ENCODE assay signal across 12 mouse cellular contexts in the genomic region with DNA sequence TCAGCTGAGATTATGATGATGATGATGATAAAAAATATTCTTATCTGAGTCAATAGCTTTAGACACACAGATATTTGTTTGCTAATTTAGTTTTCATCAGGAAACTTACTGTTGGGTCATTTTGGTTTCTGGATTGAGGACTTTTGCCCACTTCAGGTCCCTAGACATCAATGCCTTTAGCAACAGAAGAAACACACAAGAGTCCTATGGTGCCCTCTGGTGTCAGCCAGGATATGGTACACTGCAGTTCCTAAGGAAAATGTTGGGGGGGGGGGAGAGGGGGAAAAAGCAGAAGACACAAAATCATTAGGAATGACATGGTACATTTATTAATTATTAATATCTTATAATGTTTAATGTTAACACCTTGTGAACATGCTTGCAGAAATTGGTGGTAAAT. TPM values are rescaled to one million over a fixed set of nuclear protein-coding genes. Genes with fewer than 3 reads are reported as not detected.
DNase-seq lines count a peak whose midpoint lies in the region; ATAC-seq lines count a peak whose summit lies in the region.
"Had no signal": no experiment of that assay in that cellular context is flagged by ENCODE, and none has a peak within 500 bp of the region (broad histone marks: within the 10 kb centered on the region; RNA-seq: fewer than 3 reads in every experiment).

No protein-coding gene starts in this region.

- no peak for ATAC-seq in granulocyte monocyte progenitor cell, adult 5-6 weeks (replicated peaks; ENCODE audit: poor library complexity, severe bottlenecking)

- DNase-seq in heart, postnatal 4 days, result peak; percentile 19
- DNase-seq in heart, adult 18-20 months, result no peak
- peak; percentile 52 for DNase-seq in left cerebral cortex, postnatal 4 days
- no peak for DNase-seq in left cerebral cortex, adult 11 months (ENCODE audit: low spot score)
- DNase-seq in ES-CJ7 (ENCODE audit: low read depth, low spot score) (peak; percentile 9), NIH3T3 (ENCODE audit: low read depth) (peak; percentile 19)
- no peak for DNase-seq in yolk sac, embryonic 10.5 days (ENCODE audit: low spot score)
- DNase-seq: cerebellum, adult 9-11 months; gastrocnemius, postnatal 14 days; thymus, adult 18-20 months had no signal

- intact Hi-C loops in left cerebral cortex, postnatal 4 days (cut with DNase I), result no loop called here

RNA-seq across cellular contexts. Expression of a gene that starts 42.0 kb away (rescaled TPM):
- total RNA-seq in heart, postnatal 4 days (2021), result not detected
- total RNA-seq in heart, adult 18-20 months (2021), result under 1 TPM in 1 of 2 experiments, not detected in 1; 0.07 TPM
- total RNA-seq in left cerebral cortex, postnatal 4 days (2021), result 10 to 100 TPM; 16.6 to 20.1 TPM
- not detected in 2 replicates for total RNA-seq in granulocyte monocyte progenitor cell, adult 5-6 weeks (2014; fragmentation: Nextera tagmentation)
- not detected in 2 replicates for total RNA-seq in granulocyte monocyte progenitor cell, adult 5-6 weeks (2017)
- total RNA-seq: MEL had no signal

Comparison
In these comparisons a context has a peak if more than half of its experiments do, and no peak if none do; other contexts are left out.
1. DNase-seq: peak in heart, postnatal 4 days (single experiment), left cerebral cortex, postnatal 4 days (single experiment), ES-CJ7 (single experiment) and NIH3T3 (single experiment); none in heart, adult 18-20 months (0 of 2), left cerebral cortex, adult 11 months (single experiment) and yolk sac, embryonic 10.5 days (single experiment).
2. RNA of a gene that starts 42.0 kb away (total RNA-seq): 16.6 to 20.1 TPM in left cerebral cortex, postnatal 4 days; 0.07 TPM in heart, adult 18-20 months, not detected in heart, postnatal 4 days and not detected in granulocyte monocyte progenitor cell, adult 5-6 weeks; every median in the first group is over 10 times any median in the second.